Mouse (Mus musculus): Measurements from ENCODE around the gene Cdk7. TPM values are rescaled to one million over a fixed set of nuclear protein-coding genes. Genes with fewer than 3 reads are reported as not detected.

Cdk7 gene
- total and polyA plus RNA-seq, 3 experiments: 29.4 to 56.9 (median 47.8) TPM

- Histone ChIP-seq H3K79me2 (replicated peaks; ENCODE audit: control insufficient read depth, extremely low read depth, insufficient read depth, poor library complexity, severe bottlenecking) (no peaks in the 10 kb centered on the region), H3K4me3 (replicated peaks in 1 of 3; ENCODE audit: low read depth in 2 of 3, low read length in 2 of 3, poor library complexity in 1 of 3) (no peak overlapping the region), H3K9me3 (replicated peaks; ENCODE audit: low read length) (peaks cover 3% of the 10 kb centered on the region), H3K27ac (ENCODE audit: insufficient read depth, low read depth) (no peak overlapping the region), H3K27me3 (replicated peaks) (no peaks in the 10 kb centered on the region), H3K4me1 (ENCODE audit: control insufficient read depth in 1 of 2, insufficient read depth in 2 of 2) (no peaks in the 10 kb centered on the region), H3K36me3 (replicated peaks in 1 of 2; ENCODE audit: control insufficient read depth in 1 of 2, insufficient read depth in 1 of 2, low read length in 1 of 2) (no peaks in the 10 kb centered on the region), H3K9ac (ENCODE audit: insufficient read depth, low read depth) (no peak overlapping the region), H3K4me2 (ENCODE audit: insufficient read depth, low read depth, poor library complexity, severe bottlenecking) (no peak overlapping the region)
- no peak for DNase-seq (ENCODE audit: extremely low read depth)
- TF ChIP-seq PAX5 (IDR thresholded peaks at IDR 0.05; ENCODE audit: low read length): no peak
- TF ChIP-seq CTCF (conservative IDR thresholded peaks at IDR 0.05 in 1 of 2, IDR thresholded peaks at IDR 0.05 in 1 of 2; ENCODE audit: low read depth in 2 of 2, low read length in 2 of 2): no peak
- TF ChIP-seq ETS1 (conservative IDR thresholded peaks at IDR 0.05; ENCODE audit: low read depth, low read length): no peak
- TF ChIP-seq POLR2AphosphoS2 (IDR thresholded peaks at IDR 0.05; ENCODE audit: low read depth, low read length): no peak
- no peak for TF ChIP-seq MEF2A (IDR thresholded peaks at IDR 0.05; ENCODE audit: borderline replicate concordance, low read depth, low read length)
- no peak for TF ChIP-seq MAX (IDR thresholded peaks at IDR 0.05; ENCODE audit: low read length)
- TF ChIP-seq ELF1 (IDR thresholded peaks at IDR 0.05; ENCODE audit: low read depth, low read length): no peak
- TF ChIP-seq JUN (IDR thresholded peaks at IDR 0.05; ENCODE audit: insufficient read depth, low read depth, low read length): no peak
- TF ChIP-seq IRF4 (IDR thresholded peaks at IDR 0.05; ENCODE audit: low read depth, low read length): no peak
- TF ChIP-seq ZMIZ1 (IDR thresholded peaks at IDR 0.05; ENCODE audit: low read depth, low read length): no peak
- no peak for TF ChIP-seq MAFK (IDR thresholded peaks at IDR 0.05; ENCODE audit: insufficient replicate concordance, low read length)
- TF ChIP-seq MXI1 (IDR thresholded peaks at IDR 0.05; ENCODE audit: low read depth, low read length): no peak
- no peak for TF ChIP-seq TBP (conservative IDR thresholded peaks at IDR 0.05; ENCODE audit: low read depth, low read length)
- TF ChIP-seq RAD21 (IDR thresholded peaks at IDR 0.05; ENCODE audit: low read depth, low read length): no peak
- no peak for TF ChIP-seq E2F4 (IDR thresholded peaks at IDR 0.05; ENCODE audit: insufficient replicate concordance, low read depth, low read length)
- TF ChIP-seq KAT2A (IDR thresholded peaks at IDR 0.05; ENCODE audit: insufficient replicate concordance, low read length): no peak
- in situ Hi-C loops (cut with MboI; ENCODE audit: low pct_ligation_motif_present, low pct_unique_long_range_greater_than_20kb, low sequenced_read_pairs) (no loop called here), dilution Hi-C loops (cut with MboI; ENCODE audit: extremely low pct_ligation_motif_present, extremely low pct_unique_long_range_greater_than_20kb, low sequenced_read_pairs) (no loop called here)
Observed at GRCm38 (mm10) chr13:100675936-100676635, 54.7 kb downstream of the Cdk7 start.

GRCm38 (mm10) chr13:100670181-100670741, 60.5 kb downstream of the Cdk7 start:
- H3K4me1 ChIP-seq (ENCODE audit: control insufficient read depth in 1 of 2, insufficient read depth in 2 of 2): no peaks in the 10 kb centered on the region
- peaks cover 8% of the 10 kb centered on the region for H3K9me3 ChIP-seq (replicated peaks; ENCODE audit: low read length)
- in situ Hi-C loops (cut with MboI; ENCODE audit: low pct_ligation_motif_present, low pct_unique_long_range_greater_than_20kb, low sequenced_read_pairs) (no loop called here), dilution Hi-C loops (cut with MboI; ENCODE audit: extremely low pct_ligation_motif_present, extremely low pct_unique_long_range_greater_than_20kb, low sequenced_read_pairs) (no loop called here)
- DNase-seq (ENCODE audit: extremely low read depth): no peak
- no peak overlapping the region for H3K27ac ChIP-seq (ENCODE audit: insufficient read depth, low read depth)
- H3K79me2 ChIP-seq (replicated peaks; ENCODE audit: control insufficient read depth, extremely low read depth, insufficient read depth, poor library complexity, severe bottlenecking): no peaks in the 10 kb centered on the region
- H3K4me3 ChIP-seq (replicated peaks in 1 of 3; ENCODE audit: low read depth in 2 of 3, low read length in 2 of 3, poor library complexity in 1 of 3): no peak overlapping the region
- H3K27me3 ChIP-seq (replicated peaks): no peaks in the 10 kb centered on the region
- H3K9ac ChIP-seq (ENCODE audit: insufficient read depth, low read depth): no peak overlapping the region; the same call in 1 of the 2 replicates
- H3K36me3 ChIP-seq (replicated peaks in 1 of 2; ENCODE audit: control insufficient read depth in 1 of 2, insufficient read depth in 1 of 2, low read length in 1 of 2): peaks cover 11 to 22% of the 10 kb centered on the region in 2 experiments
- TF ChIP-seq POLR2A (IDR thresholded peaks at IDR 0.05; ENCODE audit: low read depth, low read length) (no peak), HCFC1 (IDR thresholded peaks at IDR 0.05; ENCODE audit: low read depth, low read length) (no peak), JUND (conservative IDR thresholded peaks at IDR 0.05; ENCODE audit: low read depth, low read length) (no peak), SMC3 (IDR thresholded peaks at IDR 0.05; ENCODE audit: low read depth, low read length) (no peak), ZMIZ1 (IDR thresholded peaks at IDR 0.05; ENCODE audit: low read depth, low read length) (no peak), CHD1 (IDR thresholded peaks at IDR 0.05; ENCODE audit: low read depth, low read length) (no peak), RAD21 (IDR thresholded peaks at IDR 0.05; ENCODE audit: low read depth, low read length) (no peak), RCOR1 (conservative IDR thresholded peaks at IDR 0.05; ENCODE audit: low read depth, low read length) (no peak)
- H3K4me2 ChIP-seq (ENCODE audit: insufficient read depth, low read depth, poor library complexity, severe bottlenecking): no peak overlapping the region; the same call in 1 of the 2 replicates

Data from CH12.LX (cell line).